Mouse (Mus musculus): ENCODE results near the gene Igfbp6.

Igfbp6 gene

GRCm38 (mm10) chr15:102108651-102109525 lies 35.3 kb upstream of the Igfbp6 start:
- DNase-seq (ENCODE audit: low read depth): peak; percentile 89

- DNase-seq (ENCODE audit: low read depth): no peak
Measured at GRCm38 (mm10) chr15:102110271-102110670, 33.9 kb upstream of the Igfbp6 start.

GRCm38 (mm10) chr15:102110701-102111494 lies 33.3 kb upstream of the Igfbp6 start:
- no peak for DNase-seq (ENCODE audit: low read depth)

GRCm38 (mm10) chr15:102111495-102111829 lies 32.7 kb upstream of the Igfbp6 start:
- no peak for DNase-seq (ENCODE audit: low read depth)

GRCm38 (mm10) chr15:102112181-102112580 lies 32.0 kb upstream of the Igfbp6 start:
- no peak for DNase-seq (ENCODE audit: low read depth)

- DNase-seq (ENCODE audit: low read depth): no peak
Measured at GRCm38 (mm10) chr15:102112827-102113226, 31.3 kb upstream of the Igfbp6 start.

GRCm38 (mm10) chr15:102113674-102114073 lies 30.5 kb upstream of the Igfbp6 start:
- DNase-seq (ENCODE audit: low read depth): no peak

- DNase-seq (ENCODE audit: low read depth): no peak
Measured at GRCm38 (mm10) chr15:102114651-102115260, 29.4 kb upstream of the Igfbp6 start.

GRCm38 (mm10) chr15:102115731-102116231 lies 28.4 kb upstream of the Igfbp6 start:
- peak; percentile 56 for DNase-seq (ENCODE audit: low read depth)

- no peak for DNase-seq (ENCODE audit: low read depth)
Measured at GRCm38 (mm10) chr15:102116753-102117415, 27.3 kb upstream of the Igfbp6 start.

GRCm38 (mm10) chr15:102117461-102118443 lies 26.4 kb upstream of the Igfbp6 start:
- DNase-seq (ENCODE audit: low read depth): no peak

GRCm38 (mm10) chr15:102118591-102118990 lies 25.6 kb upstream of the Igfbp6 start:
- DNase-seq (ENCODE audit: low read depth): no peak

- no peak for DNase-seq (ENCODE audit: low read depth)
Measured at GRCm38 (mm10) chr15:102119121-102119830, 24.9 kb upstream of the Igfbp6 start.

- DNase-seq (ENCODE audit: low read depth): no peak
Measured at GRCm38 (mm10) chr15:102119831-102120170, 24.4 kb upstream of the Igfbp6 start.

GRCm38 (mm10) chr15:102120530-102120929 lies 23.6 kb upstream of the Igfbp6 start:
- DNase-seq (ENCODE audit: low read depth): no peak

GRCm38 (mm10) chr15:102126303-102126702 lies 17.9 kb upstream of the Igfbp6 start:
- DNase-seq (ENCODE audit: low read depth): no peak

- DNase-seq (ENCODE audit: low read depth): no peak
Measured at GRCm38 (mm10) chr15:102133314-102133713, 10.8 kb upstream of the Igfbp6 start.

- no peak for DNase-seq (ENCODE audit: low read depth)
Measured at GRCm38 (mm10) chr15:102134709-102135108, 9.5 kb upstream of the Igfbp6 start.

GRCm38 (mm10) chr15:102135522-102136128 lies 8.5 kb upstream of the Igfbp6 start:
- DNase-seq (ENCODE audit: low read depth): no peak

Measured in naive thymus-derived CD4-positive, alpha-beta T cell, adult 2 months (primary cell).